Mouse (Mus musculus): ENCODE measurements at regions not wholly inside any gene's neighbourhood (a gene's known extent, or its start where the extent isn't known, plus 50 kb on each side); places are given as distances from the start of the nearest gene placed in this dataset.

DNA sequence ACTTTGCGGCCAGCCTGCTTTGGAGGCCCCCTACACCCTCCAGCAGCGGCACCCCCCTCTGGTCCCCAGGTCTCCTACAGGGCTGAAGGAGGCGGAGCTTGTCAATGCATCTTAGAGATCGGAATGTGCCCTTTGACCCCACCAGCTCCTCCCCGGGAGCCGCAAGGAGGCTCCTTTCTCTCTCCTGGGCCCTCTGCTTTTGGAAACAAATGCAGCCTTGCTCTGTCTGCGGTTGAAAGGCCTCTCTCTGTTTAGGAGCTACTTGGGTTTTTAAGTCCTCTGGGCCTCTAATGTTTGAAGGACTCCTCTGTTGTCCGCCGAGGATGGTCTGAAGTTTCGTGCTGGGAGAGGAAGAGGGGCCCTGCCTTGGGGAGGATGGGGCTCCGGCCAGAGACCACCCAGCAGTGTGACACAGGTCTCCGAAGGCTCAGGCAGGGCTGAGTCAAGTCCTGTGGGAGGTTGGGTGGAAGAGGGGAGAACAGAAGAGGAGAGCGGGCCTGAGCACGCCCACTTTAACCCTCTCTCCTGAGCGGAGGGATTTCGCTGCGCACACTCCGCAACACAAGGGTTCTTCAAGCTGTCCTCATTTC, 102.1 kb upstream of the Gm26897 start:
- DNase-seq (ENCODE audit: low spot score): peak; percentile 88
- Histone ChIP-seq H3K9ac (ENCODE audit: low read depth, low read length) (0 out of 2 replicates have a peak overlapping the region, but pooled peaks have one; percentile 37), H3K36me3 (ENCODE audit: insufficient read depth, low read length) (no peaks in the 10 kb centered on the region), H3K27me3 (ENCODE audit: insufficient read depth, low read length) (no peaks in the 10 kb centered on the region), H3K4me3 (replicated peaks; ENCODE audit: low read depth, low read length) (no peak overlapping the region), H3K4me1 (replicated peaks; ENCODE audit: insufficient read depth, low read length) (peaks cover 5% of the 10 kb centered on the region; the same call in 1 of the 2 replicates), H3K4me2 (ENCODE audit: low read length) (no peak overlapping the region), H3K9me3 (replicated peaks; ENCODE audit: low read length) (no peaks in the 10 kb centered on the region), H3K27ac (peak overlapping the region; percentile 82)
- WGBS: 25% methylated on average over 18 of the region's 18 CpGs
- no peak for TF ChIP-seq CTCF (IDR thresholded peaks at IDR 0.05; ENCODE audit: low read depth)
- peak; percentile 34; the same call in 1 of the 2 replicates for ATAC-seq (replicated peaks; ENCODE audit: low FRiP score, low read depth)

DNA sequence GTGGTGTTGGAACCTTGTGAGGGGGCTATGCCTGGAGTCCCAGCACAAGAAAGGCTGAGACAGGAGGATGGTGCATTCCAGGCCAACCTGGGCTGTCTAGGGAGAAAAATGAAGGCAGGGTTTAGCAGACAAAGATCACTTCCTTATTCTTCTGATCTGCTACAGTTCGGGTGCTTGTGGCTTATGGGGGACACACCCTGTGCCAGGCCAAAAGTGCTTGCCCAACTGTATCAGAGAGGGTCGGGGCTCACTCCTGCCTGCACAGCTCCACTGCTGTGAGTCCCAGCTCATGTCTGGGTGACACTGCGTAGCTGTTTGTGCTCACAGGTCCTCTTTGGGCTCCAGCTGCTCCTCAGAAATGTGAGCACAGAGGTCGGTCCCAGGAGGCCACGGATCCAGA, 98.6 kb upstream of the Gm26897 start:
- Histone ChIP-seq H3K27me3 (ENCODE audit: insufficient read depth, low read length) (no peaks in the 10 kb centered on the region), H3K4me1 (replicated peaks; ENCODE audit: insufficient read depth, low read length) (peaks cover 5% of the 10 kb centered on the region; the same call in 1 of the 2 replicates), H3K27ac (no peak overlapping the region), H3K4me2 (ENCODE audit: low read length) (no peak overlapping the region), H3K36me3 (ENCODE audit: insufficient read depth, low read length) (no peaks in the 10 kb centered on the region), H3K4me3 (replicated peaks; ENCODE audit: low read depth, low read length) (no peak overlapping the region), H3K9me3 (replicated peaks; ENCODE audit: low read length) (no peaks in the 10 kb centered on the region), H3K9ac (ENCODE audit: low read depth, low read length) (no peak overlapping the region)
- no peak for ATAC-seq (replicated peaks; ENCODE audit: low FRiP score, low read depth)
- no peak for DNase-seq (ENCODE audit: low spot score)
- TF ChIP-seq CTCF (IDR thresholded peaks at IDR 0.05; ENCODE audit: low read depth): no peak
- 68% methylated on average over 5 of the region's 5 CpGs for WGBS

- Histone ChIP-seq H3K27me3 (ENCODE audit: insufficient read depth, low read length) (no peaks in the 10 kb centered on the region), H3K27ac (no peak overlapping the region), H3K36me3 (ENCODE audit: insufficient read depth, low read length) (no peaks in the 10 kb centered on the region), H3K9me3 (replicated peaks; ENCODE audit: low read length) (no peaks in the 10 kb centered on the region), H3K4me2 (ENCODE audit: low read length) (no peak overlapping the region), H3K4me3 (replicated peaks; ENCODE audit: low read depth, low read length) (no peak overlapping the region), H3K4me1 (replicated peaks; ENCODE audit: insufficient read depth, low read length) (no peaks in the 10 kb centered on the region), H3K9ac (ENCODE audit: low read depth, low read length) (no peak overlapping the region)
- WGBS: 34% methylated on average over 4 of the region's 4 CpGs
- TF ChIP-seq CTCF (IDR thresholded peaks at IDR 0.05; ENCODE audit: low read depth): no peak
- ATAC-seq (replicated peaks; ENCODE audit: low FRiP score, low read depth): no peak
- DNase-seq (ENCODE audit: low spot score): no peak
Measured at GRCm38 (mm10) chr5:111636969-111637368, 96.8 kb upstream of the Gm26897 start.

GRCm38 (mm10) chr5:111638306-111638705, 95.4 kb upstream of the Gm26897 start:
- 60% methylated on average over 7 of the region's 7 CpGs for WGBS
- Histone ChIP-seq H3K4me1 (replicated peaks; ENCODE audit: insufficient read depth, low read length) (no peaks in the 10 kb centered on the region), H3K27ac (no peak overlapping the region), H3K36me3 (ENCODE audit: insufficient read depth, low read length) (no peaks in the 10 kb centered on the region), H3K9ac (ENCODE audit: low read depth, low read length) (no peak overlapping the region), H3K4me3 (replicated peaks; ENCODE audit: low read depth, low read length) (no peak overlapping the region), H3K9me3 (replicated peaks; ENCODE audit: low read length) (no peaks in the 10 kb centered on the region), H3K27me3 (ENCODE audit: insufficient read depth, low read length) (no peaks in the 10 kb centered on the region), H3K4me2 (ENCODE audit: low read length) (no peak overlapping the region)
- DNase-seq (ENCODE audit: low spot score) (no peak), ATAC-seq (replicated peaks; ENCODE audit: low FRiP score, low read depth) (no peak)
- TF ChIP-seq CTCF (IDR thresholded peaks at IDR 0.05; ENCODE audit: low read depth): no peak

DNA sequence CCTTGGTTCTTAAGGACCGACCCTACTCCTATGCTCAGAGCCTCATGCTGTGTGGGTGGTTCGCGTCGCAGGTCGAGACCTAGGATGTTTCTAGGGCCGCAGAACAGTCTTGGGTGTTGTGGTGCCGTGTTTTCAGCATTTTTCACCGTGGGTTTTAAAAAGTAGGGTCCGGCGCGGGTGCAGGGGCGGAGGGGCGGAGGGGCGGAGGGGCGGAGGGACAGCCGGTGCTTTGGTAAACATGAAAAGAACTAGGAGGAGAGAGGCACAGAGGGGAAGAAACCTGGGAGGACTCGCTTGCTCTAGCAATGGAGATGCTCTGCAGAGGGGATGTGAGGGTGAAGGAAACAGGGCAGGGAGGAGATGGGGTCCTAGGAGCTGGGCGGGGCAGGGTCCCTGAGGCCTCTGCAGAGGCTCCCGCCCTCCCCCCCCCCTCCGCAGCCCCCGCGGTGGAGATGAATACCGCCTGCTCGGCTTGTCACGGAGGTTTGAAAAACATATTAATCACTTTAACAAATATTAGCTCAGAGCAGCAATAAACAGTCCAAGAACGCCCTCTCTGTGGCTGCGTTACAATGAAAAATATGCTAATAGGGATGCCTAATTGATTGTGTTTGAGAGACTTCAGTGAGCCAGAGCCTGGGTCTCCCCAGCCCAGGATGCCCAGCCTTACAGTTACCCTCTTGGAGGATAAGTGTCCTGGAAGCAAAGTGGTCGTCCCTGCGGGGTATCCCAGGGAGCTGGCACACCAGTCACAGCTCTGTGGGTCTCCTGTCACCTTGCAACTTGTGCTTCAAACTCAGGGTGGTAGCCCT, 94.0 kb upstream of the Gm26897 start:
- no peak overlapping the region for H3K4me3 ChIP-seq (replicated peaks; ENCODE audit: low read depth, low read length)
- WGBS: 5% methylated on average over 28 of the region's 29 CpGs

GRCm38 (mm10) chr5:111640976-111641375, 92.7 kb upstream of the Gm26897 start:
- H3K4me2 ChIP-seq (ENCODE audit: low read length): no peak overlapping the region
- no peak for TF ChIP-seq CTCF (IDR thresholded peaks at IDR 0.05; ENCODE audit: low read depth)
- H3K27me3 ChIP-seq (ENCODE audit: insufficient read depth, low read length): no peaks in the 10 kb centered on the region
- H3K4me1 ChIP-seq (replicated peaks; ENCODE audit: insufficient read depth, low read length): no peaks in the 10 kb centered on the region
- H3K36me3 ChIP-seq (ENCODE audit: insufficient read depth, low read length): no peaks in the 10 kb centered on the region
- no peak overlapping the region for H3K9ac ChIP-seq (ENCODE audit: low read depth, low read length)
- H3K4me3 ChIP-seq (replicated peaks; ENCODE audit: low read depth, low read length): no peak overlapping the region
- no peak overlapping the region for H3K27ac ChIP-seq
- 49% methylated on average over 7 of the region's 7 CpGs for WGBS
- ATAC-seq (replicated peaks; ENCODE audit: low FRiP score, low read depth) (no peak), DNase-seq (ENCODE audit: low spot score) (peak; percentile 51)
- no peaks in the 10 kb centered on the region for H3K9me3 ChIP-seq (replicated peaks; ENCODE audit: low read length)

More for the DNA sequence above, 94.0 kb upstream of the Gm26897 start:
- ATAC-seq (replicated peaks; ENCODE audit: low FRiP score, low read depth): no peak
- TF ChIP-seq CTCF (IDR thresholded peaks at IDR 0.05; ENCODE audit: low read depth): no peak
- DNase-seq (ENCODE audit: low spot score): peak; percentile 73
- Histone ChIP-seq H3K4me1 (replicated peaks; ENCODE audit: insufficient read depth, low read length) (no peaks in the 10 kb centered on the region), H3K27me3 (ENCODE audit: insufficient read depth, low read length) (no peaks in the 10 kb centered on the region), H3K36me3 (ENCODE audit: insufficient read depth, low read length) (no peaks in the 10 kb centered on the region), H3K9me3 (replicated peaks; ENCODE audit: low read length) (no peaks in the 10 kb centered on the region), H3K4me2 (ENCODE audit: low read length) (peak overlapping the region; percentile 29), H3K9ac (ENCODE audit: low read depth, low read length) (no peak overlapping the region), H3K27ac (no peak overlapping the region)
